Mouse (Mus musculus): ENCODE measurements around the gene Surf2.

- TF ChIP-seq CTCF (conservative IDR thresholded peaks at IDR 0.05; ENCODE audit: low read length) (no peak), POU5F1 (IDR thresholded peaks at IDR 0.05; ENCODE audit: borderline replicate concordance, low read length) (no peak)
Measured at GRCm38 (mm10) chr2:26900731-26901130, 15.4 kb upstream of the Surf2 start.

Data from E14TG2a.4 (cell line).